Mouse (Mus musculus) neutrophil, adult 59 days (primary cell): ENCODE results near the gene Lmbr1l. TPM values are rescaled to one million over a fixed set of nuclear protein-coding genes. Genes with fewer than 3 reads are reported as not detected.

ENCODE experiments used
- total RNA-seq, 2 experiments: library from RNA; stranded (reverse); gene quantifications; 1 replicate in 1 of 2; 2 replicates in 1 of 2; pipeline ENCODE4 v1.2.4; 2023

Gene Lmbr1l
- total RNA-seq = 10 to 100 TPM; 89.1 to 93.1 TPM

DNA sequence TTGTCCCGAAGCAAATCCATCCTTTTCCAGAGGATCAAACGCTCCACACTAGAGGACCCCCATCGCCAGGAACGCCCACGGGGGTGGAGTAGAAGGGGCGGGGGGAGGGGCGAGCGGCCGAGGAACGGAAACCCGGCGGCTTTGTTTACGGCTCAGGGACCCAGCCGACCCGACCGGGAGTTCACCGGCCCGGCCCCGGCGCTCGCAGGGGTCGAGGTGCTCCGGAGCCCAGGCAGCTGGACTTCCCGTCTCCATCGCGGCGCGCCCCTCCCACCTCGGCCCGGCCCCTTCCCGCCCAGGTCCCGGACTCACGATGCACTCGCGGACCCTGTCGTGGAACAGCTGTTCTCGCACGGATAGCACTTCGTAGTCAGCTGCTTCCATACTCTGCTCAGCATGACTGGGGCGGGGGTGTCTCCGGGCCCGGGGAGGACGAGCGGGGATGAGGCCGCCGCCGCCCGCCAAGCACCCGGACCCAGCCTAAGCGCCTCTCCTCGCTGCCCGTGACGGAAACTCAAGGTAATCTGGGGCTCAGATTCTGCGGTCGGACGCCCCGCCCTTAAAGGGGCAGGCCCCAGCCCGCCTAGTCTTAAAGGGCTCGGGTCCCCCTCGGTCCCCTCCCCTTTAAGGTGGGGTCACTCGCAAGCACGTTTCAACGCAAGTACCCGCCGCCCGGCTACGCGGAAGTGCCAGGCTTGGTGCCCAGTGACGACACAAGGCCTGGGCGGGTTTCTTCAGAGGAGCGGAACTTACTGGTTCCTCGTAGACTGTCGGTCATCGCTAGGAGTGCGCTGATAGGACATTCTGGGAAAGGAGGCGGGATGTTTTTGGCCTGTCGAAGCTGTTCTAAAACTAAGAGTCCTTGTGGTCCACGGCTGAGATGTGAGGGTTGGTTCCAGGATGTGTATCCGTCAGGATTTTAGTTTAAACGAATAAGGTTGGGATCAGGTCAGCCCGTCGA lies at the start of gene Lmbr1l:
Gene Lmbr1l, minus strand, starts transcription at position 694 of the 961 bp plus-strand sequence.

GRCm38 (mm10) chr15:98953401-98954356 lies 35.6 kb upstream of the Lmbr1l start, which contains the start of the genes Gm49450 and Tuba1a:
TSS of gene Gm49450 (minus strand) at chr15:98953551.
TSS of gene Tuba1a (minus strand) at chr15:98953703.

GRCm38 (mm10) chr15:98934217-98934839 lies 16.3 kb upstream of the Lmbr1l start, which contains the start of gene Tuba1b:
TSS of gene Tuba1b (minus strand) at chr15:98934565.

GRCm38 (mm10) chr15:98897928-98898800 lies 19.9 kb downstream of the Lmbr1l start, which contains the start of gene Dhh:
TSS of gene Dhh (minus strand) at chr15:98898540.

DNA sequence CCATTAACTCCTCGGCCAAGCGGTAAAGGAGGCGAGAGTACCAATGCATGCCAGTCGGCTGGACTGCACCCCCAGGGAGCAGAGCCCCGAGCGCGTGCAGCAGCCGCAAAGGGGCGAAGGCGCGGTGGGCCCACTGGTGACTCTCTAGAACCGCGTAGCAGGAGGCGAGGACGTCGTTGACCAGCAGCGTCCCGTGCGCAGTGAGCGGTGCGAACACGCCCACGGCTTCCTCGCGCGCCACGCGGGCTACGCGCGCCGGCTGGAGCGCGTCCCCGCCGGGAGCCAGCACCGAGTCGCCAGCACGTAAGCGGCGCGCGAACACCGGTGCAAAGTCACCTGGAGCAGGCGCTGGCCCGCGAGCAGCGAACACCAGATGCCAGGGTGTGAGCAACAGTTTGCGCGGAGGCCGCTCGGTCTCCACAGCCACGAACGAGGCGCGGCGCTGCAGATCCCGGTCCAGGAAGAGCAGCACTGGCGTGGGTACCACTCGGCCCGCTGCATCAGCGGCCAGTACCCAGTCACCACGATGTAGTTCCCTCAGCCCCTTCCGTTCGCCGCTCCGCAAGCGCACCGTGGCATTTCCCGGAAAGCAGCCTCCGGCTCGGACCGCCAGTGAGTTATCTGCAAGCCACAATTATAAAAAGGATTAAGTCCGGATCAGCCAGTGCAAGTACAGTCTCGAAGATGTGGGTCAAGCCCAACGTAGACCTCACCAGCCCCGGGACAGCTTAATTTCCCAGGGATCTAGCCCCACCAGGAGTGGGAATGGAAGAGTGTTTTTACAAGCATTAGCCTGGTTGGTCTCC lies 23.9 kb downstream of the Lmbr1l start, which contains the start of gene Rhebl1:
Gene Rhebl1, minus strand, starts transcription at position 601 of the 806 bp plus-strand sequence.

DNA sequence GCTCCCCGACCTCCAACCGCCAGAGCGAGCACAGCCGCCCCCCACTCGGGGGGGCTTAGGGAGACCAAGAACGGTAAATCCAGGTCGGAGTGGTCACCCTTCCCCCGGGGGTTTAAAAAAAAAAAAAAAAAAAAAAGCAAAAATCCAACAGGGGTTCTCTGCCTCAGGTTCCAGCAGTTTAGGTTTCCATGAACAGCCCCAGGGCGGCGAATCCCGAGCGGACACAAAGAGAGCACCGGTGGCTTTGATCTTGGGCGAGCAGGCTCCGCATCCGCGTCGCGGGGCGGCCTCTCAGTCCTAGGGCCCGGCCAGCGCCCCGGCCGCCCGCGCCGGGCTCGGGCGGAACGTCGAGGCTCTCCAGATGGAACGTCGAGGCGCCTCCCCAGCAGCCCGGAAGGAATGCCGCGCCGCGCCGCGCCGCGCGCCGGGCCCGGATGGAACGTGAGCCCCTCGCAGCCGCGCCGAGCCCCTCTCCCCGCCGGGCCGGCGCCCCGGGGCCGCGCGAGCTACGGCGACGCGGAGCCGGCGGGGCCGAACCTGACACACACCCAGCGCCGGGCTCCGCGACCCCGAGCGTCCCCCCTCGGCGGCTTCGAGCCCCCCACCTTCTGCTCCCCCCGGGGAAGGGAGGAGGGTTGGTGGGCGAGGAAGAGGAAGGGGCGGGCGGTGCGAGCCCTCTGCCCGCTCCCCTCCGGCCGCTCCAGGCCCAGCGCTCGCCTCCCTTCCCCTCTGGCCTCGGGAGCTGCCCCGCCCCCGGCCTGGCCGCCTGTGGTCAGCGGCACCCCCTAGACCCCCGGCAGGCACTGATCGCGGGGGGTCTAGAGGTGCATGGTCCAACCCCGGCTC lies 46.7 kb downstream of the Lmbr1l start, which contains the start of gene Kmt2d:
Gene Kmt2d, minus strand, starts transcription at position 135 of the 846 bp plus-strand sequence.

Other genes starting within 250 kb of the Lmbr1l start
- 10 to 100 TPM; 10.4 to 15.7 TPM for gene Rnd1, start 240.8 kb downstream of the Lmbr1l start, total RNA-seq
- gene Ccdc65, start 210.0 kb downstream of the Lmbr1l start, total RNA-seq = not detected
- 1 to 10 TPM; 2.9 to 5.6 TPM for gene Fkbp11, start 190.0 kb downstream of the Lmbr1l start, total RNA-seq
- gene Arf3, start 155.0 kb downstream of the Lmbr1l start, total RNA-seq = 10 to 100 TPM; 74.4 to 80.4 TPM
- gene Wnt10b, start 140.1 kb downstream of the Lmbr1l start, total RNA-seq = under 1 TPM in 1 of 2 experiments, not detected in 1; 0.31 TPM
- gene Wnt1, start 128.4 kb downstream of the Lmbr1l start, total RNA-seq = not detected
- not detected for gene Ddn, start 108.7 kb downstream of the Lmbr1l start, total RNA-seq
- 100 to 1,000 TPM; 114 to 118 TPM for gene Prkag1, start 86.7 kb downstream of the Lmbr1l start, total RNA-seq
- 100 to 1,000 TPM; 126 to 127 TPM for gene Kmt2d, start 47.0 kb downstream of the Lmbr1l start, total RNA-seq
- gene Rhebl1, start 23.7 kb downstream of the Lmbr1l start, total RNA-seq = 1 to 10 TPM; 2.6 to 4.1 TPM
- not detected for gene Dhh, start 19.7 kb downstream of the Lmbr1l start, total RNA-seq
- 100 to 1,000 TPM; 328 to 352 TPM for gene Tuba1b, start 16.3 kb upstream of the Lmbr1l start, total RNA-seq
- not detected for gene Gm49450, start 35.3 kb upstream of the Lmbr1l start, total RNA-seq
- gene Tuba1a, start 35.5 kb upstream of the Lmbr1l start, total RNA-seq = 100 to 1,000 TPM; 100 to 111 TPM
- gene Tuba1c, start 111.7 kb upstream of the Lmbr1l start, total RNA-seq = 100 to 1,000 TPM; 267 to 280 TPM
- gene Prph, start 136.9 kb upstream of the Lmbr1l start, total RNA-seq = not detected
- 10 to 100 TPM; 30.9 to 35.2 TPM for gene Troap, start 156.3 kb upstream of the Lmbr1l start, total RNA-seq
- gene C1ql4, start 169.6 kb upstream of the Lmbr1l start, total RNA-seq = not detected
- 1 to 10 TPM; 1.6 to 2.3 TPM for gene Dnajc22, start 174.9 kb upstream of the Lmbr1l start, total RNA-seq
- gene Spats2, start 207.7 kb upstream of the Lmbr1l start, total RNA-seq = under 1 TPM in 1 of 2 experiments, not detected in 1; 0.18 TPM